Mouse (Mus musculus) thymus, adult 2 months (tissue): ENCODE data around the gene Ptar1. TPM values are rescaled to one million over a fixed set of nuclear protein-coding genes. Genes with fewer than 3 reads are reported as not detected.

Source experiments
- DNase-seq: peaks from one replicate; pipeline ENCODE4 v3.0.0; 2021
- H3K27ac ChIP-seq: fragments of 200-500 bp; 2 replicates; pipeline ENCODE4 v1.5.1; 2012; ENCODE audit warnings: low read length, control low read depth; ENCODE audit not compliant: control insufficient read depth, insufficient read depth
- H3K27me3 ChIP-seq: fragments of 200-500 bp; 2 replicates; pipeline ENCODE4 v1.6.1; 2012; ENCODE audit warnings: mild to moderate bottlenecking, low read length, moderate library complexity, mixed read lengths; ENCODE audit not compliant: control insufficient read depth, insufficient read depth
- H3K36me3 ChIP-seq: fragments of 200-500 bp; 2 replicates; pipeline ENCODE4 v1.6.1; 2012; ENCODE audit warnings: mild to moderate bottlenecking, low read length, moderate library complexity; ENCODE audit not compliant: control insufficient read depth, insufficient read depth
- H3K4me1 ChIP-seq: fragments of 200-500 bp; replicated peaks from 2 replicates; pipeline ENCODE4 v1.6.1; 2012; ENCODE audit warnings: low read length; ENCODE audit not compliant: control insufficient read depth, insufficient read depth
- H3K4me3 ChIP-seq: fragments of 200-500 bp; 2 replicates; pipeline ENCODE4 v1.5.1; 2012; ENCODE audit warnings: mild to moderate bottlenecking, low read length, control low read depth, moderate library complexity; ENCODE audit not compliant: control insufficient read depth, insufficient read depth
- CTCF ChIP-seq: fragments of 200-500 bp; IDR thresholded peaks from 2 replicates; pipeline ENCODE4 v1.5.1; 2012; ENCODE audit warnings: mild to moderate bottlenecking, control low read depth, low read length, moderate library complexity, borderline replicate concordance; ENCODE audit not compliant: control insufficient read depth, poor library complexity, insufficient read depth; ENCODE audit errors: extremely low read depth
- POLR2A ChIP-seq: fragments of 200-500 bp; IDR thresholded peaks from 2 replicates; pipeline ENCODE4 v1.6.1; 2012; ENCODE audit warnings: mild to moderate bottlenecking, low read length, control low read depth, moderate library complexity; ENCODE audit not compliant: control insufficient read depth, poor library complexity, insufficient read depth; ENCODE audit errors: extremely low read depth
- WGBS: fragments of 180-500 bp; shearing (Covaris S2); methylation state at CpG from one replicate; pipeline ENCODE4 v1.1.7; 2018; 5-methylcytosine and 5-hydroxymethylcytosine counted together
- polyA plus RNA-seq: library from polyadenylated mRNA; depleted of rRNA; stranded (reverse); fragments of >200 nt; gene quantifications from 2 replicates; pipeline ENCODE4 v1.2.3, GENCODE M21; 2012

The Ptar1 gene
- polyA plus RNA-seq, 1 experiment, result 4.8 TPM

GRCm38 (mm10) chr19:23688421-23688946, 1.3 kb downstream of the Ptar1 start:
- H3K4me3 ChIP-seq, result no peak overlapping the region
- DNase-seq, result no peak
- no peaks in the 10 kb centered on the region for H3K27me3 ChIP-seq
- no peak overlapping the region for H3K27ac ChIP-seq
- WGBS, result 61% methylated on average over 4 of the region's 4 CpGs
- H3K36me3 ChIP-seq, result no peaks in the 10 kb centered on the region
- no peak for TF ChIP-seq CTCF
- no peak for TF ChIP-seq POLR2A
- H3K4me1 ChIP-seq, result peaks cover 2% of the 10 kb centered on the region; the same call in 1 of the 2 replicates

- Histone ChIP-seq H3K36me3 (peaks cover 4% of the 10 kb centered on the region; the same call in 1 of the 2 replicates), H3K27me3 (no peaks in the 10 kb centered on the region), H3K4me1 (no peaks in the 10 kb centered on the region), H3K4me3 (no peak overlapping the region), H3K27ac (no peak overlapping the region)
- TF ChIP-seq POLR2A (no peak), CTCF (no peak)
- DNase-seq, result no peak
- whole genome bisulfite sequencing, result 96% methylated on average over 4 of the region's 4 CpGs
These were observed 7.1 kb downstream of the Ptar1 start for GRCm38 (mm10) chr19:23694344-23694743.

GRCm38 (mm10) chr19:23697861-23698260, 10.6 kb downstream of the Ptar1 start:
- Histone ChIP-seq H3K36me3 (peaks cover 8% of the 10 kb centered on the region), H3K27ac (no peak overlapping the region), H3K27me3 (no peaks in the 10 kb centered on the region), H3K4me1 (no peaks in the 10 kb centered on the region), H3K4me3 (no peak overlapping the region)
- no peak for TF ChIP-seq CTCF
- TF ChIP-seq POLR2A, result no peak
- no peak for DNase-seq
- WGBS, result 95% methylated on average over 8 of the region's 8 CpGs

- Histone ChIP-seq H3K4me1 (no peaks in the 10 kb centered on the region), H3K27ac (no peak overlapping the region), H3K27me3 (no peaks in the 10 kb centered on the region), H3K36me3 (peaks cover 8% of the 10 kb centered on the region), H3K4me3 (no peak overlapping the region)
- WGBS, result 91% methylated on average over 7 of the region's 7 CpGs
- no peak for DNase-seq
- no peak for TF ChIP-seq CTCF
- TF ChIP-seq POLR2A, result no peak
These were observed 11.1 kb downstream of the Ptar1 start for GRCm38 (mm10) chr19:23698366-23698765.

GRCm38 (mm10) chr19:23699131-23699530, 11.9 kb downstream of the Ptar1 start:
- no peak overlapping the region for H3K27ac ChIP-seq
- H3K36me3 ChIP-seq, result peaks cover 8% of the 10 kb centered on the region

GRCm38 (mm10) chr19:23702896-23703295, 15.7 kb downstream of the Ptar1 start:
- no peaks in the 10 kb centered on the region for H3K4me1 ChIP-seq
- H3K4me3 ChIP-seq, result no peak overlapping the region
- no peaks in the 10 kb centered on the region for H3K27me3 ChIP-seq
- WGBS, result 97% methylated on average over 10 of the region's 10 CpGs
- H3K36me3 ChIP-seq, result peaks cover 8% of the 10 kb centered on the region
- TF ChIP-seq CTCF (no peak), POLR2A (no peak)
- DNase-seq, result no peak
- H3K27ac ChIP-seq, result no peak overlapping the region

More at GRCm38 (mm10) chr19:23699131-23699530, 11.9 kb downstream of the Ptar1 start:
- no peak overlapping the region for H3K4me3 ChIP-seq
- 91% methylated on average over 4 of the region's 4 CpGs for WGBS
- H3K27me3 ChIP-seq, result no peaks in the 10 kb centered on the region
- no peaks in the 10 kb centered on the region for H3K4me1 ChIP-seq
- TF ChIP-seq CTCF (no peak), POLR2A (no peak)
- DNase-seq, result no peak

- no peak for DNase-seq
- H3K4me1 ChIP-seq, result no peaks in the 10 kb centered on the region
- peaks cover 19% of the 10 kb centered on the region for H3K36me3 ChIP-seq
- 98% methylated on average over 5 of the region's 5 CpGs for WGBS
- no peak overlapping the region for H3K4me3 ChIP-seq
- TF ChIP-seq POLR2A (no peak), CTCF (no peak)
- H3K27ac ChIP-seq, result no peak overlapping the region
- H3K27me3 ChIP-seq, result no peaks in the 10 kb centered on the region
These were observed 18.2 kb downstream of the Ptar1 start for GRCm38 (mm10) chr19:23705383-23705782.
